Mouse (Mus musculus) heart, postnatal 0 days (tissue): ENCODE data around the gene Myo9a.
"Not testable (repeated sequence)": the region's sequence is repeated elsewhere in the genome, so short reads cannot be mapped to it uniquely, and the experiment has no call there.

Experiments
- CTCF ChIP-seq: IDR thresholded peaks from 2 replicates; pipeline ENCODE4 v1.5.1; 2016; ENCODE audit warnings: antibody characterized with exemption, control low read depth, low read depth
- EP300 ChIP-seq: IDR thresholded peaks from 2 replicates; pipeline ENCODE4 v1.6.1; 2016; ENCODE audit warnings: antibody characterized with exemption, low read depth

DNA sequence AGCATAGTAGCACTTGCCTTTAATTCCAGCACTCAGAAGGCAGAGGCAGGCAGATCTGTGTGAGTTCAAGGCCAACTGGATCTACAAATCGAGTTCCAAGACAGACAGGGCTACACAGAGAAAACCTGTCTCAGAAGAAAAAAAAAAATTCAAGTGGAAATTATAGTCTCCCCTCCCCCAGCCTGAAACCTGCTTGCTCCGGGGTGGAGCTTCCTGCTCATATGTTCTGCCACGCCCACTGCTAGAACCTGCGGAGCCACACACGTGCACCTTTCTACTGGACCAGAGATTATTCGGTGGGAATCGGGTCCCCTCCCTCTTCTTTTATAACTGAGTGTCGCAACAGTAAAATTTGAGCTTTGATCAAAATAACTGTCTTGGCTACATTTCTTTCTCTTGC is 185.2 kb downstream of the Myo9a start:
- TF ChIP-seq EP300, CTCF: not testable (repeated sequence)
